Mouse (Mus musculus) embryonic facial prominence, embryonic 15.5 days (tissue): ENCODE measurements around the gene Cpa2. TPM values are rescaled to one million over a fixed set of nuclear protein-coding genes. Genes with fewer than 3 reads are reported as not detected.

ENCODE experiments used
- ATAC-seq: fragments of 200-750 bp; cut with Nextera tagmentation; 2 replicates; pipeline ENCODE4 v1.8.0; 2017; ENCODE audit warnings: low read depth, moderate TSS enrichment; ENCODE audit not compliant: insufficient number of reproducible peaks, low FRiP score, low TSS enrichment
- H3K27ac ChIP-seq: fragments of 300-500 bp; sonication (generic); replicated peaks from 2 replicates; pipeline ENCODE4 v1.5.1; 2015; ENCODE audit warnings: mild to moderate bottlenecking, inconsistent platforms
- H3K27me3 ChIP-seq: fragments of 300-500 bp; sonication (generic); 2 replicates; pipeline ENCODE4 v1.6.1; 2015; ENCODE audit warnings: inconsistent platforms
- H3K36me3 ChIP-seq: fragments of 300-500 bp; sonication (generic); 2 replicates; pipeline ENCODE4 v1.6.1; 2015; ENCODE audit warnings: mild to moderate bottlenecking, inconsistent platforms
- H3K4me1 ChIP-seq: fragments of 300-500 bp; sonication (generic); 2 replicates; pipeline ENCODE4 v1.6.1; 2015; ENCODE audit warnings: inconsistent platforms
- H3K4me2 ChIP-seq: fragments of 300-500 bp; sonication (generic); replicated peaks from 2 replicates; pipeline ENCODE4 v1.6.1; 2015; ENCODE audit warnings: mild to moderate bottlenecking, inconsistent platforms
- H3K4me3 ChIP-seq: fragments of 300-500 bp; sonication (generic); replicated peaks from 2 replicates; pipeline ENCODE4 v1.5.1; 2015; ENCODE audit warnings: mild to moderate bottlenecking, inconsistent platforms
- H3K9ac ChIP-seq: fragments of 300-500 bp; sonication (generic); 2 replicates; pipeline ENCODE4 v1.6.1; 2015; ENCODE audit warnings: inconsistent platforms
- H3K9me3 ChIP-seq: fragments of 300-500 bp; sonication (generic); replicated peaks from 2 replicates; pipeline ENCODE4 v1.6.1; 2016; ENCODE audit warnings: inconsistent platforms
- WGBS: fragments of 180-500 bp; shearing (Covaris S2); methylation state at CpG from one replicate; pipeline ENCODE4 v1.1.7; 2015; 5-methylcytosine and 5-hydroxymethylcytosine counted together
- polyA plus RNA-seq: library from polyadenylated mRNA; unstranded; fragments of >200 nt; fragmentation: Nextera tagmentation; extraction: Ambion mirVana; gene quantifications from 2 replicates; pipeline ENCODE4 v1.2.1, GENCODE M21; 2015

The Cpa2 gene
- polyA plus RNA-seq, 1 experiment from 2014 or later: 3.4 TPM

DNA sequence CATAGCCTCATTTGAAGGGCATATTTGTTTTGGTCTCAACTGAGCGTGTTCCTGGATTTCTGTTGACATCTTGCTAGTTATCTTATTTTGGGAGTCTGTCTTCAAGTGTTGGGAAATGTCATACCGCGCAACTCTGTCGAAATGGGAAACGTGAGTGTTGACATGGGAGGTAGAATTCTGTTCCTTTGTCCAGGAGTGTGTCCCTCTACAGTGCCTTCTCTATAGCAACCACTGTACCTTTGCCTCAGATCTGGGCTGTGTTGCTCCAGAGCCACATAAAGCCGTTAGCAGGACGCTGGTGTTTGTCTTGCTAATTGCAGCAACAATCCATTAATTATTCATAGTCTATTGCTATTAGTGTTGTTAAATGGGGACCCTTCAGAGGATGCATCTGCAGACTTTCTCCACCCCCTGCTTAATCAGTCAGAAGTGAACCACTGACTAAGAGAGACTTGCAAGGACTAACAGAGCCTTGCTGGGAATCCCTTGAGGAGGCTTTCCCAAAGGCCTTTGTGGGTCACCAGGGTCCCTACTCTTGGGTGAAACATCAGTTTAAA lies 45.6 kb downstream of the Cpa2 start:
- no peaks in the 10 kb centered on the region for H3K4me1 ChIP-seq
- H3K36me3 ChIP-seq: no peaks in the 10 kb centered on the region
- WGBS: 87% methylated on average over 7 of the region's 7 CpGs
- H3K4me3 ChIP-seq: no peak overlapping the region
- H3K27ac ChIP-seq: no peak overlapping the region
- no peaks in the 10 kb centered on the region for H3K9me3 ChIP-seq
- H3K9ac ChIP-seq: no peak overlapping the region
- no peaks in the 10 kb centered on the region for H3K27me3 ChIP-seq
- no peak for ATAC-seq
- no peak overlapping the region for H3K4me2 ChIP-seq

DNA sequence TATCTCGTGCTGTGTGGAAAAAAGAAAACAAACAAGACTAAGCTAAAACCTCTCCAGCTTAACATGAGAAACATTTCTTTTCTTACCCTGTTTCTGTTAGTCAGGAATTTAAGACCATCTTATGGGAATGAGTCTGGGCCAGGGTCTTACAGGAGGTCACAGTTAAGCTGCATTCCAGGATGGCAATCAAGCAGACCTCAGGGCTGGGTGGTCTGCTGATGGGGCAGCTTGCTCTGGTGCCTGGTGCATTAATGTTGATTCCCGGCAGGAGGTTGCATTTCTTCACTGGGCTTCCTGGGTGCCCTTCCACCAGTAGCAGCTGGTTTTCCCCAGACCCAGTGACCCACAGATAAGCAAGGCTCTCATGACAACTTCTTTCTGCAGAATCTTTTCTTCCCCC lies 48.4 kb downstream of the Cpa2 start:
- H3K36me3 ChIP-seq: no peaks in the 10 kb centered on the region
- H3K4me3 ChIP-seq: no peak overlapping the region
- H3K4me2 ChIP-seq: no peak overlapping the region
- no peaks in the 10 kb centered on the region for H3K4me1 ChIP-seq
- no peak for ATAC-seq
- H3K27me3 ChIP-seq: no peaks in the 10 kb centered on the region
- H3K9me3 ChIP-seq: no peaks in the 10 kb centered on the region
- H3K9ac ChIP-seq: no peak overlapping the region
- 23% methylated on average over 2 of the region's 2 CpGs for WGBS
- H3K27ac ChIP-seq: no peak overlapping the region

DNA sequence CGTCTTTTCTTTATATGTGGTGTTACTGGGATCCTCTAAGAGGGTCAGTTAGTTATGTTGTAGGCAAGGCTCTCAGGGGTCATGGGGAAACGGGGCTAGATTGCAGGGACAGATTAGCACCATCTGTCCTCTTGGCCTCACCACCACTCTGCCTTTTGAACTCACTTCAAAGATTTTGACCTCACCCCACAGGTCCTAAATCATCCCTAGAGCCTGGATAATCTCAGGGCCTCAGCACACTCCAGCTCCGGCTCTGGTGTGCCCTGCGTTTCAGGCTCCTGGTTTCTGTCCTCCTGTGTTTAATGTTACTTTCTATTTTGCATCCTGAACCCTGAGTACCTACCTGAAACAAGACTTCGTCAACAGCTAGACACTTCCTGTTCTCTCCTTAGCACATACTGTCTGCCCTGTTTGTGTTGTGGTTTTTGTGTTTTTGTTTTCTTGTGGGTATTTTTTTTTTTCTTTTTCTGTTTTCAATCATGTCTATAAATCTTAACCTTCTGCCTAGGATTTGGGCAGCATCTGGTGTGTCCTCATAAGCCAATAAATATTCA lies 50.5 kb downstream of the Cpa2 start:
- Histone ChIP-seq H3K4me1 (no peaks in the 10 kb centered on the region), H3K4me2 (no peak overlapping the region), H3K36me3 (no peaks in the 10 kb centered on the region), H3K9ac (no peak overlapping the region), H3K9me3 (no peaks in the 10 kb centered on the region), H3K4me3 (no peak overlapping the region), H3K27me3 (no peaks in the 10 kb centered on the region), H3K27ac (no peak overlapping the region)
- 47% methylated on average over 5 of the region's 5 CpGs for WGBS
- ATAC-seq: no peak

DNA sequence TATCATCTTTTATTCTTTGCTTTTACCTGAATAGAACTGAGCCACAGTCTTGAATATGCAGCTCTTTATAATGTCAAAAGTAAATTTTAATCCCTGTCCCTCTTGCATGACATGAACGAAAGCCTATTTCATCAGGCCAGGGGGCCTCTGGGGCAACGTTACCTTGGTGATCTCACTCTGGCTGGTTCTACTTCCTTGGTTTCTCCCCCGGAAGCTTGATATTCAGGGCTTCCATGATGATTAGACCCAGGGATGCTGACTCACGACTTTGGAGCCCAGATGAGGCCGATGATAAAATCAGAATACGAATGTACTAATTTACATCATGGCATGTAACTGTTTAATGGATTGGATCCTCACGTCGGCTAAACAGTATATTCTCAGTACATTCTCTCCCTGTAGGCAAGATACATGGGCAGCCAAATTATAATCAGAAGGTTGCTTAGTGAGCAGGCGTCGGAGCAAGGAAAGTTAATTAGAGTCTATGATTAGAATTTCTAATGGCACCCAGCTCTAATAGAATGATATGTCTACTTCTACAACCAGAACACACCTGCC lies 51.1 kb downstream of the Cpa2 start:
- ATAC-seq: no peak
- no peaks in the 10 kb centered on the region for H3K4me1 ChIP-seq
- no peak overlapping the region for H3K27ac ChIP-seq
- no peaks in the 10 kb centered on the region for H3K36me3 ChIP-seq
- no peaks in the 10 kb centered on the region for H3K9me3 ChIP-seq
- H3K27me3 ChIP-seq: no peaks in the 10 kb centered on the region
- 63% methylated on average over 10 of the region's 10 CpGs for WGBS
- no peak overlapping the region for H3K4me3 ChIP-seq
- H3K4me2 ChIP-seq: no peak overlapping the region
- no peak overlapping the region for H3K9ac ChIP-seq

DNA sequence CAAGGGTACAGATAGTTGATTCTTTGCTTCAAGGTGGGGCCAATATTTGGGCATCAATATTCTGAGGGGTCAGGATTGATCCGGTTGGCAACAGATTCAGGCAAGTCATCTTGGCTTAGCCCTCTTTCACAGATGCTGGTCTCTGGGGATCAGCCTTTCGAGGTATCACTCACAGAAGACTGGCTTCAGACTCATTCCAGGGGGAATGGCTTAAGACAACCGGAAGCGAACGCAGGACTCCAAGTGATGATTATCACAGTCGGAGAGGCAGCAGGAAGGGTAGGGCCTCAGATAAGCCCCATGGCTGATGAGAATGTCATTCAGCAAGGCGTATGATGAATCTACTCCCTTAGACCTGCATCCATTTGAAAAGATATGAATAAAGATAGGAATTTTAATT lies 53.0 kb downstream of the Cpa2 start:
- no peaks in the 10 kb centered on the region for H3K4me1 ChIP-seq
- H3K9me3 ChIP-seq: no peaks in the 10 kb centered on the region
- ATAC-seq: no peak
- H3K27me3 ChIP-seq: no peaks in the 10 kb centered on the region
- no peaks in the 10 kb centered on the region for H3K36me3 ChIP-seq
- H3K4me3 ChIP-seq: no peak overlapping the region
- H3K4me2 ChIP-seq: no peak overlapping the region
- WGBS: 74% methylated on average over 7 of the region's 7 CpGs
- no peak overlapping the region for H3K27ac ChIP-seq
- no peak overlapping the region for H3K9ac ChIP-seq

DNA sequence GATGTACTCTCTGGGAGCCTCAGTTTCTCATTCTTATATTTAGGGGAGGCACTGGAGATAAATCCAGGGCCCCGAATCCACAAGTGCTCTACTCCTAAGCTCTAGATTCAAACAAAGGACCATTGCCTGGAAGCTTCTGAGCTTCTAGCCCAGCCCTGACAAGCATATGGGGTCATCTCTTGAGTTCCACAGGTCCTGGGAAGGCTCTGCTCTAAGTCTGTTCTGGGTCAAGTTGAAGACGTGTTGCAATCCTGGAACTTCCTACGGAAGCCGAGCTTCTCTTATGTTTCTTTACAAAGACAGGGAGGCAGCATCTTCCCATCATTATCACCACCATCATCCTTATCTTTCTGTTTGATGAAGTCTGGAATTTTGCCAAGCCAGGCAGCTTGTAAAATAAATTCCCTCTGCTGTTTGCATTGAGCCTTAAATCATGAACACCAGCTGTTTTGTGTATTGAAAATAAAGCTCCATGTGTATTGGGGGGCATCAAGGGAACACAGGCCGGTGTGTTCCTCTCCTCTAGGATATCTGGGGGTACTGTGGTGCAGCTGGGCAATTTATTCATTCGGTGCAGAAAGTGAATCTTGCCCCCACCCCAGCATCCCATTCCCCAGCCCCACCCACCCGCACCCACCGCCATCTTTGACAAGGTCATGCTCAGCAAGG lies 55.0 kb downstream of the Cpa2 start:
- Histone ChIP-seq H3K27ac (no peak overlapping the region), H3K27me3 (no peaks in the 10 kb centered on the region), H3K4me2 (no peak overlapping the region), H3K9me3 (no peaks in the 10 kb centered on the region), H3K4me1 (no peaks in the 10 kb centered on the region), H3K9ac (no peak overlapping the region), H3K4me3 (no peak overlapping the region), H3K36me3 (no peaks in the 10 kb centered on the region)
- 80% methylated on average over 8 of the region's 8 CpGs for WGBS
- no peak for ATAC-seq

DNA sequence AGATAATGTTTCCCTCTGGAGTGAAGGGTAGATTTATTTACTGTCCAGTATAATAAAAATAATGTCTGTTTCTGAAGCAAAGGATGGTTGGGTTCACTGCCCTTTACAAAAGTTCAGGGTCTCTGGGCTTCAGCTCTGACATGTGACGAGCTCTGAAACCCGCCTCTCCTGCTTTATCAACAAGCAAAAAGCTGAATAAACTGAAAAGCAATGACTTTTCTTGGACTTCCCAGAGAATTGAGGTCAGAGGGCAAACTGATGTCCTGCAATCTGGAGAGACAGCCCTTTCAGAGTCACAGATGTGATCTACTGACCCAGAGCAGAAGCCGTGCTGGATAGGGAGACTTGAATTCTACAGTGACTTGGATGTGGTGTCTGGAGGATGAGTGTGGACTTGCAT lies 58.7 kb downstream of the Cpa2 start:
- no peak overlapping the region for H3K4me2 ChIP-seq
- H3K4me3 ChIP-seq: no peak overlapping the region
- no peaks in the 10 kb centered on the region for H3K4me1 ChIP-seq
- H3K27ac ChIP-seq: no peak overlapping the region
- no peak overlapping the region for H3K9ac ChIP-seq
- H3K9me3 ChIP-seq: no peaks in the 10 kb centered on the region
- H3K36me3 ChIP-seq: no peaks in the 10 kb centered on the region
- H3K27me3 ChIP-seq: no peaks in the 10 kb centered on the region
- no peak for ATAC-seq
- WGBS: 68% methylated on average over 3 of the region's 3 CpGs

DNA sequence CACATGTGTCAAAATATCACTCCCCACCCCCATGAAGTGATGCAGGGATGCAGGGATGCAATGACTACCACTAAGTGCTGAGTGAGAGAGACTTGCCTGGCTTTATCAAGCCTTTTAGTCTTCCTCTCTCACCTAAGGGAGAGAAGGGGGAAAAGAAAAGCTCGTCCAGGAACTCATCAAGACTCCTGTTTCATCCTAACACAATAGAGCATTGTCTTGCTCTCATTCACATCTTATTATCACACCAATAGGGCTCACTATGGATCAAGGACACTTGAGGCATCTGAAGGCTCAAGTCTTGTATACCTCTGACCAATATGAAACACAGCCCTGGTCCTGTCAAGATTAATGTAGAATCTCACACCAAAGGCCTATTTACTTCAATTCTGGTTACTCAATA lies 59.6 kb downstream of the Cpa2 start:
- H3K9me3 ChIP-seq: no peaks in the 10 kb centered on the region
- no peak overlapping the region for H3K4me2 ChIP-seq
- no peak overlapping the region for H3K4me3 ChIP-seq
- no peaks in the 10 kb centered on the region for H3K27me3 ChIP-seq
- ATAC-seq: no peak
- H3K9ac ChIP-seq: no peak overlapping the region
- WGBS: 73% methylated on average over 1 of the region's 1 CpGs
- no peaks in the 10 kb centered on the region for H3K36me3 ChIP-seq
- no peak overlapping the region for H3K27ac ChIP-seq
- no peaks in the 10 kb centered on the region for H3K4me1 ChIP-seq

DNA sequence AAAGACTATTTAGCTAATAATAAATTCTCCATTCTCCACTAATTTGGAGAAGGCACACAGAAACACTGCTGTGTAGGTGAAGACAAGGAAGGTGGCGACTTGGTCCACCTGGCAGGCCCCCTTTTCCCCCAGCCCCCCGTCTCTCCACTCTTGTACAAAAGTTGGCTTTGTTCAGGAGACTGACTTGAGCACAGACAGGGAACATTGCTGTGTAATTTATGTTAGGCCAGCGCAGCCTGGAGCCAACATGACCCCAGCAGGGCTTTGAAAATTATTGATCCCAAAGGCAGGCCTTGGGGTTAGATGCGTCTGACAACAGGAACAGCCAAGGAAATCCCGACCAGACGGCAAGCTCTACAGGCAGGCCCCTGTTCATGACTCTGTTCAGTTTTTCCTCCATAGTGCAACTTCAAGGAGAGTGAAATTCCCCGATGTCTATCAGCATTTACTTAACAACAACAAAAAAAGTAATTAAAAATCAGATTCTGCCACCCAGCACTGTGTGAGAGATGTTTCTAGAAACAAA lies 63.0 kb downstream of the Cpa2 start:
- Histone ChIP-seq H3K4me2 (no peak overlapping the region), H3K9me3 (no peaks in the 10 kb centered on the region), H3K4me3 (no peak overlapping the region), H3K4me1 (no peaks in the 10 kb centered on the region), H3K36me3 (no peaks in the 10 kb centered on the region), H3K27me3 (no peaks in the 10 kb centered on the region), H3K9ac (no peak overlapping the region), H3K27ac (no peak overlapping the region)
- 53% methylated on average over 7 of the region's 7 CpGs for WGBS
- no peak for ATAC-seq

DNA sequence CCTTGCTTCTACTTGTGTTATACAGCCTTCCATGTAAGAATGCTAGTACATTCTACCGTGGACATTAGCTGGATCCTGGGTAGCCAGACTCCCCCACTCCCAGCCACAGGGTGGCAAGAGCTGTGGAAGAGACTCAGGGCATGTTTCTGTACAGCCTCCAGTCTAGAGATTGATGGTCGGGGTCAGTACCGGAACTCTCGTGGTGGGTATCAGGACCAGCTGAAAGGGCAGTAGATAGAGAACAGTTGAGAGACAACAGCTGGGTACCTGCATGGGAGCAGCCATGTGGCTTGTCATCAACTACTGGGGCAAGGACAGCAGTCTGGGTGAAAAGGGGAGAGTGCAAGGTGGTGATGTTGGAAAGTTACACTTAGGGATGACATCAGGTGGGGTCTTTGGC lies 63.7 kb downstream of the Cpa2 start:
- 91% methylated on average over 4 of the region's 4 CpGs for WGBS
- Histone ChIP-seq H3K9me3 (no peaks in the 10 kb centered on the region), H3K27ac (no peak overlapping the region), H3K4me3 (no peak overlapping the region), H3K27me3 (no peaks in the 10 kb centered on the region), H3K4me1 (no peaks in the 10 kb centered on the region), H3K4me2 (no peak overlapping the region), H3K9ac (no peak overlapping the region), H3K36me3 (no peaks in the 10 kb centered on the region)
- ATAC-seq: no peak

DNA sequence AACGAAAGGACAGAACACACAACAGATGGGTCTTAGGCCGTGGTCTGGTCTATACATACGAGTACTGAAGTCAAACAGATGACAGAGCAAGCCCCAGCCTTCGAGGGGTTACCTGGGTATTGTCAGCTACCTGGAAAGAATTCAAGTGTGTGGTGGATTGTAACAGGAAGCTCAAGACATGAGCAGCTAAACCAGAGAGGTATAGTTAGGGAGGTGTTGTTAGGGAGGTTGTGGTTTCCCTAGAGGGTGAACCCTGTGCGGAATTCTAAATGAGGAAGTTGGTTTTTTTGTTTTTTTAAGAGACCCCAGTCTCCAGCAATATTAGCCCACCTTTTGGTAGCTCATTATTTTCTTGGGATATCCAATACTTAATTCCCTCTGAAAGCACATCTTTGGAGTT lies 64.3 kb downstream of the Cpa2 start:
- no peaks in the 10 kb centered on the region for H3K9me3 ChIP-seq
- H3K4me2 ChIP-seq: no peak overlapping the region
- ATAC-seq: no peak
- no peak overlapping the region for H3K9ac ChIP-seq
- H3K27me3 ChIP-seq: no peaks in the 10 kb centered on the region
- H3K4me1 ChIP-seq: no peaks in the 10 kb centered on the region
- no peak overlapping the region for H3K4me3 ChIP-seq
- WGBS: 56% methylated on average over 5 of the region's 5 CpGs
- H3K36me3 ChIP-seq: no peaks in the 10 kb centered on the region
- no peak overlapping the region for H3K27ac ChIP-seq
